Mouse (Mus musculus): ENCODE measurements around the gene 7420426K07Rik.

DNA sequence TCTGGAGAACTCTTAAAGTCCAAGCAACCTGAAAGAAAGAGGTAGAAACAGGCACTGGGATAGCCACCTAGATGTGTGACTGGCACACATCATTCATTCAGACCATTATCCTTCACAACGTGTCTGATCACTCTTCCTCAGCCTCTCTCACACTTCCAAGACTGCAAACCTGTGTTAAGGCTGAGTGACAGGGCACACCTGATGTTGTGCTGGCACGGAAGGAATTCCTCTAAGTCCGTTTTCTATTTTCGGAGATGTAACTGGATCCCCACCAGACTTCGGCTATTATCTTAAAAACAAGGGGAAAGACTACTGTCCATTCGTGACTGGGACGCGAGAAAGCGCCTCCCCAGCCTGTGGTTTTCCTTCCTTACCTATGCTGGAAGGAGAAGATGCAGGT, 50.9 kb downstream of the 7420426K07Rik start:
- no peak for TF ChIP-seq CTCF (IDR thresholded peaks at IDR 0.05; ENCODE audit: low read depth)
- TF ChIP-seq EP300 (IDR thresholded peaks at IDR 0.05; ENCODE audit: low read depth) = no peak

Data from liver, embryonic 14.5 days (tissue).